Mouse (Mus musculus): ENCODE data around the gene Lcn2.

Lcn2 gene

GRCm38 (mm10) chr2:32387706-32388490, at the start of gene Lcn2:
TSS of gene Lcn2 (minus strand) at chr2:32388252.
- no peak for DNase-seq

- no peak for DNase-seq
These were observed 49.6 kb upstream of the Lcn2 start for GRCm38 (mm10) chr2:32437612-32438166.

GRCm38 (mm10) chr2:32436686-32437372, 48.8 kb upstream of the Lcn2 start:
- no peak for DNase-seq

- no peak for DNase-seq
These were observed 42.9 kb upstream of the Lcn2 start for GRCm38 (mm10) chr2:32430701-32431676.

GRCm38 (mm10) chr2:32429215-32429891, 41.3 kb upstream of the Lcn2 start:
- no peak for DNase-seq

GRCm38 (mm10) chr2:32428262-32428722, 40.2 kb upstream of the Lcn2 start:
- DNase-seq: no peak

GRCm38 (mm10) chr2:32427720-32428119, 39.7 kb upstream of the Lcn2 start:
- DNase-seq: no peak

- DNase-seq: no peak
These were observed 38.1 kb upstream of the Lcn2 start for GRCm38 (mm10) chr2:32426141-32426540.

GRCm38 (mm10) chr2:32425568-32425967, 37.5 kb upstream of the Lcn2 start:
- no peak for DNase-seq

GRCm38 (mm10) chr2:32424796-32425195, 36.7 kb upstream of the Lcn2 start:
- DNase-seq: no peak

GRCm38 (mm10) chr2:32423481-32424331, 35.7 kb upstream of the Lcn2 start:
- DNase-seq: no peak

- DNase-seq: no peak
These were observed 33.8 kb upstream of the Lcn2 start for GRCm38 (mm10) chr2:32421851-32422251.

- no peak for DNase-seq
These were observed 32.6 kb upstream of the Lcn2 start for GRCm38 (mm10) chr2:32420647-32421046.

- DNase-seq: no peak
These were observed 32.1 kb upstream of the Lcn2 start for GRCm38 (mm10) chr2:32420066-32420608.

GRCm38 (mm10) chr2:32419359-32419758, 31.3 kb upstream of the Lcn2 start:
- no peak for DNase-seq

GRCm38 (mm10) chr2:32418430-32419151, 30.5 kb upstream of the Lcn2 start:
- DNase-seq: no peak

- no peak for DNase-seq
These were observed 29.4 kb upstream of the Lcn2 start for GRCm38 (mm10) chr2:32417486-32417885.

GRCm38 (mm10) chr2:32416556-32416955, 28.5 kb upstream of the Lcn2 start:
- no peak for DNase-seq

GRCm38 (mm10) chr2:32415801-32416200, 27.7 kb upstream of the Lcn2 start:
- no peak for DNase-seq

GRCm38 (mm10) chr2:32413936-32414335, 25.9 kb upstream of the Lcn2 start:
- no peak for DNase-seq

Data from thymus, adult 18-20 months (tissue).